Mouse (Mus musculus) lung, embryonic 16.5 days (tissue): ENCODE measurements around the gene Agps. TPM values are rescaled to one million over a fixed set of nuclear protein-coding genes. Genes with fewer than 3 reads are reported as not detected.

ENCODE experiments used
- ATAC-seq: fragments of 200-750 bp; cut with Nextera tagmentation; 2 replicates; pipeline ENCODE4 v1.8.0; 2017; ENCODE audit warnings: low read depth, mild to moderate bottlenecking, moderate library complexity
- H3K27ac ChIP-seq: fragments of 300-500 bp; sonication (generic); 2 replicates; pipeline ENCODE4 v1.5.1; 2014; ENCODE audit warnings: mild to moderate bottlenecking, control low read depth, low read length
- H3K27me3 ChIP-seq: fragments of 300-500 bp; sonication (generic); 2 replicates; pipeline ENCODE4 v1.6.1; 2014; ENCODE audit warnings: low read depth, low read length, mixed read lengths; ENCODE audit not compliant: control insufficient read depth, insufficient read depth
- H3K36me3 ChIP-seq: fragments of 300-500 bp; sonication (generic); 2 replicates; pipeline ENCODE4 v1.6.1; 2014; ENCODE audit warnings: low read length; ENCODE audit not compliant: control insufficient read depth, insufficient read depth
- H3K4me1 ChIP-seq: fragments of 300-500 bp; sonication (generic); replicated peaks from 2 replicates; pipeline ENCODE4 v1.6.1; 2014; ENCODE audit warnings: low read length, mixed read lengths; ENCODE audit not compliant: control insufficient read depth, insufficient read depth
- H3K4me2 ChIP-seq: fragments of 300-500 bp; sonication (generic); 2 replicates; pipeline ENCODE4 v1.6.1; 2014; ENCODE audit warnings: low read depth, low read length, control low read depth
- H3K4me3 ChIP-seq: fragments of 300-500 bp; sonication (generic); 2 replicates; pipeline ENCODE4 v1.5.1; 2014; ENCODE audit warnings: mild to moderate bottlenecking, low read length, control low read depth
- H3K9ac ChIP-seq: fragments of 300-500 bp; sonication (generic); 2 replicates; pipeline ENCODE4 v1.6.1; 2014; ENCODE audit warnings: low read length, control low read depth
- H3K9me3 ChIP-seq: fragments of 300-500 bp; sonication (generic); 2 replicates; pipeline ENCODE4 v1.6.1; 2016; ENCODE audit warnings: low read length; ENCODE audit not compliant: control insufficient read depth
- WGBS: fragments of 180-500 bp; shearing (Covaris S2); extraction: QIAGEN DNeasy Blood & Tissue Kit; methylation state at CpG from one replicate; pipeline ENCODE4 v1.1.7; 2014; 5-methylcytosine and 5-hydroxymethylcytosine counted together
- polyA plus RNA-seq: library from polyadenylated mRNA; unstranded; fragments of >200 nt; fragmentation: Nextera tagmentation; extraction: Ambion mirVana; gene quantifications from 2 replicates; pipeline ENCODE4 v1.2.1, GENCODE M21; 2015

Agps gene
- polyA plus RNA-seq: 31.1 and 32.7 TPM in 2 replicates

DNA sequence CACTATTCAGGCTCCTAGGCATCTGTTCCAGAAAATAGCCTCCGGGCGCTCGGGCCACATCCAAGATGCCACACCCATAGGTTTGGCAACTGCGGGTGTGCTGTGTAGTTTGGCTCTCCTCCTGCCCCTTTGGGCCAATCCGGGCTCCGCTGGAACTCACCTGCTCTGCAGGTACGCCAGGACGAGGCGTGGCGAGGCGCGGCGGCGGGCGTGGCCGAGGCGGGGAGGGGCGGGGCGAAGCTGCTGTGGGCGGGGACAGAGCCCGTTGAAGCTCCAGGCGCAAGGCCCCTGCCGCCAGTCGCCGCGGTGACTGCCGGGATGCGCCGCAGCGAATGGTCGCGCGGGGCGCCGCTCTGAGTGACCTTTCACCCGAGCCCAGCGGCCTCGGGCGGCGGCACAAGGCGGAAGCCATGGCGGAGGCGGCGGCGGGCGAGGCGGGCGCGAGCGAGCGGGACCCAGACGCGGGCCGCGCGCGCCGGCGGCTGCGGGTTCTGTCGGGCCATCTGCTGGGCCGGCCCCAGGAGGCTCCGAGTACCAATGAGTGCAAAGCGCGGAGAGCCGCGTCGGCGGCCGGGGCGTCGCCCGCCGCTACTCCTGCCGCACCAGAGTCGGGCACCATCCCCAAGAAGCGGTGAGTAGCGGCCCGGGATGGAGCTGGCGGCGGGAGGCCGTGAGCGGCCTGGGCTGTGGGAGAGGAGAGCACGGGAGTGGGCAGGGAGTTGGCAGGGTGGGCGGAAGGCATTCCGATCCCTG lies at the start of gene Agps:
TSS of gene Agps (plus strand) at position 297 of the 753 bp plus-strand sequence.
- Histone ChIP-seq H3K36me3 (no peaks in the 10 kb centered on the region), H3K4me2 (peak within 1 kb of the TSS; percentile 84), H3K9me3 (no peaks in the 10 kb centered on the region), H3K9ac (peak within 1 kb of the TSS; percentile 92), H3K27me3 (no peaks in the 10 kb centered on the region), H3K4me1 (peaks cover 20% of the 10 kb centered on the region), H3K27ac (peak within 1 kb of the TSS; percentile 88), H3K4me3 (peak within 1 kb of the TSS; percentile 91)
- ATAC-seq: peak; percentile 95
- under 1% methylated on average over 52 of the region's 86 CpGs for WGBS

DNA sequence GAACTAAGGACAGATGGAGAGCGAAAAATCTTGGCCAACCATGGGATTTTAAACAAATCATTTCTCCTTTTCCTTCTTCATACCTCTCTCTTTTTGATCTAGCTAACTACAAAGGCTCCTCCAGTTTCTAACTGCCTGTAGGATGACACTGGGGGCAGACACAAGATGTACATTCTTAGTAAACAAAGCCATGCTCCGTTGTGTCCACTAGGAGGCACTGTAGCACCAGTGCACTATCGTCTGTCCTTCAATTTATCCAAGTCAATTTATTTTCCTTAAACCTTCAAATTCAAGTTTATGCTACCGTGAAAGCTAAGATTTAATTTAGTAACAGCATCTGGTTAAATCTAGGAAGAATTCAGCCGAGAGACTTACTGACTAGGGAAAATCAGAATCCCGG lies 45.9 kb upstream of the Agps start:
- H3K9me3 ChIP-seq: no peaks in the 10 kb centered on the region
- no peak overlapping the region for H3K4me3 ChIP-seq
- no peak overlapping the region for H3K27ac ChIP-seq
- H3K9ac ChIP-seq: no peak overlapping the region
- no peaks in the 10 kb centered on the region for H3K36me3 ChIP-seq
- no peaks in the 10 kb centered on the region for H3K27me3 ChIP-seq
- WGBS: 21% methylated on average over 6 of the region's 6 CpGs
- H3K4me2 ChIP-seq: no peak overlapping the region
- peaks cover 11% of the 10 kb centered on the region for H3K4me1 ChIP-seq
- ATAC-seq: no peak

DNA sequence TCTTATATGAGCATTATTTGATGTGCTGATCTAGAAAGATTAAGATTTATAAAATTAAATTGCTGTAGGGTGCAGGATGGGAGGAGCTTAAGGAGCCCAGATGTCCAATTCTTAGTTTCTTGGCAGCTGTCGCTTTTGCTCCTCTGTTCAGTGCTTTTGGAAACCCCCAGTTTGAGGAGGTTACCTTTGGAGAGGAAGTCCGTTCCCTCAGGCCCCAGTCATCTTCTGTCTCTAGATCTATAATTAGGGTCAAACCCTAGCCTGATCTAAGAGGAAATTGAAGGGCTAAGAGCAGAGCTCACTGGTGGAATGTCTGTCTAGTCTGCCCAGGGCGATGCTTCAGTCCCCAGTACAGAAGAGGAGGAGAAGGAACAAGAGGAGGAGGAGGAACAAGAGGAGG lies 43.5 kb upstream of the Agps start:
- ATAC-seq: no peak
- 64% methylated on average over 3 of the region's 3 CpGs for WGBS

DNA sequence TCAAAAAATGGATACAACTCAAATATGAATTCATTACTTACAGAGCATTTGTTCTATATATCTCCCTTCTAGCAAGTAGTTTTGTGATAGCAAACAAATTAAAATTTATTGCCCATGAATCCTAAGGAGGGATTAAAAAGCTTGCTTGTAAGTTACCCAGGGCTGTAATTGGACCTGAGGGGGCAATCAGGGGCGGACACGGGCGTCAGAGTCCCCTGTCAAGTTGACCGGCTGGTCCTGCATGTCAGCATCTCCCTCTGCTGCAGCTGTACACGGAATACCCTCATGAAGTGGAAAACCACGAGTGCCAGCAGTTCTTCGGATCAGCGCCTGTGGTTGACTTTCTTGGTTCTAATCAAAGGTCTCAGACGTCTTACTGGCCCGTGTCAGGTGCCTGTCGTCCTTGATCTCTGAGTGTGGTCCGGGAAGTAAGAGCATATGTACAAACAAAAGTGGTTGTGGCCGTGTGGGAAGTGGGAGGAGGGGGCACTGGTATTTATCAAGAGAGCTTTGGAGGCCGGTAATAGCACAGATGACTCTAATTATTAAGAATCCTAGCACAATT lies 41.9 kb upstream of the Agps start:
- Histone ChIP-seq H3K9me3 (no peaks in the 10 kb centered on the region), H3K4me3 (no peak overlapping the region), H3K4me1 (no peaks in the 10 kb centered on the region), H3K9ac (no peak overlapping the region), H3K4me2 (no peak overlapping the region), H3K27ac (no peak overlapping the region), H3K36me3 (no peaks in the 10 kb centered on the region), H3K27me3 (no peaks in the 10 kb centered on the region)
- ATAC-seq: no peak
- 20% methylated on average over 14 of the region's 14 CpGs for WGBS

More for the DNA sequence above, 43.5 kb upstream of the Agps start:
- Histone ChIP-seq H3K27ac (no peak overlapping the region), H3K4me1 (no peaks in the 10 kb centered on the region), H3K36me3 (no peaks in the 10 kb centered on the region), H3K9ac (no peak overlapping the region), H3K4me3 (no peak overlapping the region), H3K27me3 (no peaks in the 10 kb centered on the region), H3K9me3 (no peaks in the 10 kb centered on the region), H3K4me2 (no peak overlapping the region)

DNA sequence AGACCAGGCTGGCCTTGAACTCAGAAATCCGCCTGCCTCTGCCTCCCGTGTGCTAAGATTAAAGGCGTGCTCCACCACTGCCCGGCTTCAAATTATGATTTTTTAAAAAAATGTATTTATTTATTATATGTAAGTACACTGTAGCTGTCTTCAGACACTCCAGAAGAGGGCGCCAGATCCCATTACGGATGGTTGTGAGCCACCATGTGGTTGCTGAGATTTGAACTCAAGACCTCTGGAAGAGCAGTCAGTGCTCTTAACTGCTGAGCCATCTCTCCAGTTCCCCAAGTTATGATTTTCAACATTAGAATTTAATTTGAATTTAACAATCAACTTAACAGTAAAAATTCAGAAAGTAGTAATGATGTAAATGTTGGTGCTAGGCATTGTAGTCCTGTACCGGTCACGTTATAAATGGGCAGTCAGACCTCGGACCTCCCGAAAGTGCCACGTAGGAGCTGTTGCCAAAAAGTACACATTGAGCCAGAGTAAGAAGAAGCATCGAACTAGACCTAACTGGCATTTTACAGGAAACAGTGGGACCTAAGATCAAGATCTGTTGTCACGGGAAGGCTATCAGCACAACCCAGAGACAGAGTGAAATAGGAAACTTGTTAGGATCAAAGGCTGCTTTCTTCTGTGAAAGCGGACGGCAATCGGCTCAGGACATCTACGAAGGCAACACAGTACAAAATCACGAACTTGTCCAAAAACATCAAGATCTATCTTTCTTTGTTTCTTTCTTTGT lies 40.2 kb upstream of the Agps start:
- no peak for ATAC-seq
- no peak overlapping the region for H3K9ac ChIP-seq
- no peak overlapping the region for H3K27ac ChIP-seq
- H3K9me3 ChIP-seq: no peaks in the 10 kb centered on the region
- WGBS: 66% methylated on average over 18 of the region's 18 CpGs
- H3K4me2 ChIP-seq: no peak overlapping the region
- no peaks in the 10 kb centered on the region for H3K36me3 ChIP-seq
- no peak overlapping the region for H3K4me3 ChIP-seq
- H3K27me3 ChIP-seq: no peaks in the 10 kb centered on the region
- H3K4me1 ChIP-seq: no peaks in the 10 kb centered on the region

DNA sequence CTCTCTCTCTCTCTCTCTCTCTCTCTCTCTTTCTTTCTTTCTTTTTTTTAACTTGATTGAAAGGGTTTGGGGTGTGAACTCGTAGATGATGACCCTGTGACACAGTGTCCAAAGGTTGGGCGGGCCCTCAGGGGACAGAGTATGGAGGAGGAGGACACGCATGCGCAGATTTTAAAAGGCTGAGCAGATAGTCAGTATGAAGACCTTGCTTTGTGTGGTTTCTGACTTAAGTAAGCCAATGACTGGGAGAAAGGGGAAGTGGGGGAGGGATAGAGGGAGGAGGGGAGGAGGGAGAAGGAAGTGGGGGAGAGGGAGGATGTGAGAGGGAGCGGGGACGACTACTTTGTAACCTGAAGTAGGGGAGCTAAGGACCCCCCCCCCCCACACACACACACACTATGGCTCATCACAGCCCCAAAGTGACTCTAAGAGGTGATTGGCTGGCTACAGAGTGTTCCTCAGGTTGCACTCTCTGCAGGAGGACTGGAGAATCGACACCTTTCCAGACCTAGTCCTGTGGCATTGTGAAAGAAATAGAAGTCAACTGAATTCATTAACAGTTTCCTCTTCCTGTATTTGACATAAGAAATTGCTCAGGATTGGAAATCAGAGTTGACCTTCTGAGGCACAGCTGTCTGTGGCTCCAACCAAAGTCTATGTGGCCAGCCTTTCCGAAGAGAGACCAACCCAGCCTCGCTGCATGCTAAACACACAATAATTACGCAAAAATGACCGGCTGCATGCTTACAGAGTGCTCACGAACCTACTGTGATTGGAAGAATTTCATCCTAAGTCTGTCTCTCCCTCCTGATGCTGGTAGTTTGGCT lies 39.4 kb upstream of the Agps start:
- H3K9me3 ChIP-seq: no peaks in the 10 kb centered on the region
- no peaks in the 10 kb centered on the region for H3K36me3 ChIP-seq
- WGBS: 58% methylated on average over 12 of the region's 12 CpGs
- H3K9ac ChIP-seq: no peak overlapping the region
- ATAC-seq: peak; percentile 57
- no peak overlapping the region for H3K4me3 ChIP-seq
- no peak overlapping the region for H3K4me2 ChIP-seq
- H3K27ac ChIP-seq: 0 out of 2 replicates have a peak overlapping the region, but pooled peaks have one; percentile 29
- no peaks in the 10 kb centered on the region for H3K4me1 ChIP-seq
- no peaks in the 10 kb centered on the region for H3K27me3 ChIP-seq

DNA sequence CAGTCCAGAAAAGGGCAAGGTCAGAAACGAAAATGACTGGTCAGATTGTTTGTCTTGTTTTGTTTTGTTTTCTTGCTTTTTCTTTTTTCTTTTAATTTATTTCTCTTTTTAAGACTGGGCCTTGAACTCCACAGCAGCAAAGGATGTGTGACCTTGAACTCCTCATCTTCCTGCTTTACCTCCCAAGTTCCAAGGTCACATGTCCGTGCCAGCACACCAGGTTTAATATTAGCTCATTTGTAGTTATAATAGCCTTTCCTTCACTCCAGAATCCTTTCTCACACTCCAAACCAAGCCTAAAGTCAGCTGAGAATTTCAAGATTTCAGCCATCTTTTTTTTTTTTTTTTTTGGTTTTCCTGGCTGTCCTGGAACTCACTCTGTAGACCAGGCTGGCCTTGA lies 35.8 kb upstream of the Agps start:
- ATAC-seq: no peak
- Histone ChIP-seq H3K9ac (no peak overlapping the region), H3K9me3 (no peaks in the 10 kb centered on the region), H3K4me1 (no peaks in the 10 kb centered on the region; the same call in 1 of the 2 replicates), H3K27ac (no peak overlapping the region), H3K36me3 (no peaks in the 10 kb centered on the region), H3K4me2 (no peak overlapping the region), H3K27me3 (no peaks in the 10 kb centered on the region), H3K4me3 (no peak overlapping the region)
- 68% methylated on average over 2 of the region's 2 CpGs for WGBS

DNA sequence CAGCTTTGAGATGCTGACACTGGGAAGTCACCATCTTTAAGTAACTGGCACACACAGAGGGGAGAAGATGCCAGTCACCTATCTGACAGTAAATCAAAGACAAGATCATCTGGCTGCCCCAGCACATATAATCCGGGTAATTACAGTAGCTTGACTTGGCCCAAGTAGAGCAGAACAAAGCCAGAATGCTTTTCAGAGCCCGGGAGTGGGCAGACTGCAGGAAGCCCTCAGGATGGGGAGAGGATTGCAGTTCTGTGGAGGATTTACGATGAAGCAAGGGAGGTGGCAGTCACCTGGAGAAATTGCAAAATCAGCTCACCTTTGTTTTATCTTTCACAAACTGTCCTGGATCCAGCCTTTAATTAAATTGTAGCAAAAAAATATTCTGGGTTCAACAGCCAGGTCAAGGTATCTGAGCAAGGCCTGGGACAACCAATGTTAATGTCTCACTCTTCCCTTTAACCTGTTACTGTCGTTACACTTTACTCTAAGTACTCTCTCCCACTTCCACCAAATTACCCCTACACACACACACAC lies 33.5 kb upstream of the Agps start:
- ATAC-seq: no peak
- 65% methylated on average over 4 of the region's 4 CpGs for WGBS
- H3K27me3 ChIP-seq: no peaks in the 10 kb centered on the region
- H3K4me2 ChIP-seq: no peak overlapping the region
- H3K4me1 ChIP-seq: peaks cover 8% of the 10 kb centered on the region
- H3K9ac ChIP-seq: no peak overlapping the region
- H3K9me3 ChIP-seq: no peaks in the 10 kb centered on the region
- H3K4me3 ChIP-seq: no peak overlapping the region
- H3K36me3 ChIP-seq: no peaks in the 10 kb centered on the region
- H3K27ac ChIP-seq: no peak overlapping the region
